Mouse (Mus musculus) intestine, postnatal 0 days (tissue): Measurements from ENCODE around the gene Ltk. TPM values are rescaled to one million over a fixed set of nuclear protein-coding genes. Genes with fewer than 3 reads are reported as not detected.

Source experiments
- ATAC-seq: fragments of 200-750 bp; cut with Nextera tagmentation; 2 replicates; pipeline ENCODE4 v1.8.0; 2017; ENCODE audit warnings: mild to moderate bottlenecking, moderate TSS enrichment, moderate library complexity
- H3K27ac ChIP-seq: fragments of 300-500 bp; sonication (generic); 2 replicates; pipeline ENCODE4 v1.5.1; 2014; ENCODE audit warnings: mild to moderate bottlenecking, low read depth, low read length, moderate library complexity
- H3K27me3 ChIP-seq: fragments of 300-500 bp; sonication (generic); replicated peaks from 2 replicates; pipeline ENCODE4 v1.6.1; 2014; ENCODE audit warnings: low read length, mixed read lengths; ENCODE audit not compliant: control insufficient read depth, insufficient read depth
- H3K36me3 ChIP-seq: fragments of 300-500 bp; sonication (generic); 2 replicates; pipeline ENCODE4 v1.6.1; 2014; ENCODE audit warnings: mild to moderate bottlenecking, moderate library complexity; ENCODE audit not compliant: control insufficient read depth, insufficient read depth
- H3K4me1 ChIP-seq: fragments of 300-500 bp; sonication (generic); replicated peaks from 2 replicates; pipeline ENCODE4 v1.6.1; 2014; ENCODE audit warnings: antibody characterized with exemption, low read length, mixed read lengths; ENCODE audit not compliant: control insufficient read depth, insufficient read depth
- H3K4me2 ChIP-seq: fragments of 300-500 bp; sonication (generic); replicated peaks from 2 replicates; pipeline ENCODE4 v1.6.1; 2014; ENCODE audit warnings: low read depth, mild to moderate bottlenecking, moderate library complexity
- H3K4me3 ChIP-seq: fragments of 300-500 bp; sonication (generic); 2 replicates; pipeline ENCODE4 v1.5.1; 2014; ENCODE audit warnings: low read depth, low read length
- H3K9ac ChIP-seq: fragments of 300-500 bp; sonication (generic); 2 replicates; pipeline ENCODE4 v1.6.1; 2014; ENCODE audit warnings: mild to moderate bottlenecking, low read depth, low read length
- H3K9me3 ChIP-seq: fragments of 300-500 bp; sonication (generic); 2 replicates; pipeline ENCODE4 v1.6.1; 2016; ENCODE audit warnings: mixed run types; ENCODE audit not compliant: control insufficient read depth
- CTCF ChIP-seq: sonication (generic); IDR thresholded peaks from 2 replicates; pipeline ENCODE4 v1.5.1; 2016; ENCODE audit warnings: low read depth, mild to moderate bottlenecking, control low read depth, antibody characterized with exemption, moderate library complexity
- WGBS: fragments of 180-500 bp; shearing (Covaris S2); extraction: QIAGEN DNeasy Blood & Tissue Kit; methylation state at CpG from one replicate; pipeline ENCODE4 v1.1.7; 2014; 5-methylcytosine and 5-hydroxymethylcytosine counted together
- polyA plus RNA-seq: library from polyadenylated mRNA; unstranded; fragments of >200 nt; fragmentation: Nextera tagmentation; extraction: Ambion mirVana; gene quantifications from 2 replicates; pipeline ENCODE4 v1.2.1, GENCODE M21; 2015

The Ltk gene
- polyA plus RNA-seq, 1 experiment from 2014 or later, result 1.5 TPM

- TF ChIP-seq CTCF, result peak; percentile 70
- peak overlapping the region; percentile 64 for H3K4me3 ChIP-seq
- peak overlapping the region; percentile 48; the same call in 1 of the 2 replicates for H3K9ac ChIP-seq
These were observed 14.9 kb downstream of the Ltk start for GRCm38 (mm10) chr2:119745281-119745680.

GRCm38 (mm10) chr2:119744163-119745111, 15.8 kb downstream of the Ltk start:
- H3K4me1 ChIP-seq, result peaks cover 7% of the 10 kb centered on the region; the same call in 1 of the 2 replicates
- WGBS, result 5% methylated on average over 46 of the region's 46 CpGs
- no peaks in the 10 kb centered on the region for H3K36me3 ChIP-seq
- H3K9ac ChIP-seq, result peak overlapping the region; percentile 48
- H3K4me2 ChIP-seq, result peak overlapping the region; percentile 100
- ATAC-seq, result peak; percentile 86
- no peaks in the 10 kb centered on the region for H3K9me3 ChIP-seq
- TF ChIP-seq CTCF, result peak; percentile 50
- peak overlapping the region; percentile 97 for H3K27ac ChIP-seq
- no peaks in the 10 kb centered on the region for H3K27me3 ChIP-seq
- H3K4me3 ChIP-seq, result peak overlapping the region; percentile 64

More at GRCm38 (mm10) chr2:119745281-119745680, 14.9 kb downstream of the Ltk start:
- no peaks in the 10 kb centered on the region for H3K27me3 ChIP-seq
- H3K27ac ChIP-seq, result peak overlapping the region; percentile 97
- H3K9me3 ChIP-seq, result no peaks in the 10 kb centered on the region
- H3K4me2 ChIP-seq, result peak overlapping the region; percentile 100
- ATAC-seq, result no peak
- H3K36me3 ChIP-seq, result no peaks in the 10 kb centered on the region
- WGBS, result 6% methylated on average over 1 of the region's 1 CpGs
- H3K4me1 ChIP-seq, result peaks cover 7% of the 10 kb centered on the region; the same call in 1 of the 2 replicates

GRCm38 (mm10) chr2:119743808-119744162, 16.4 kb downstream of the Ltk start:
- TF ChIP-seq CTCF, result peak; percentile 39
- no peaks in the 10 kb centered on the region for H3K9me3 ChIP-seq
- H3K9ac ChIP-seq, result peak overlapping the region; percentile 48
- H3K4me2 ChIP-seq, result peak overlapping the region; percentile 100
- peak overlapping the region; percentile 97 for H3K27ac ChIP-seq
- no peaks in the 10 kb centered on the region for H3K36me3 ChIP-seq
- peak; percentile 48 for ATAC-seq
- 8% methylated on average over 22 of the region's 22 CpGs for WGBS
- H3K4me3 ChIP-seq, result peak overlapping the region; percentile 64
- peaks cover 7% of the 10 kb centered on the region; the same call in 1 of the 2 replicates for H3K4me1 ChIP-seq
- no peaks in the 10 kb centered on the region for H3K27me3 ChIP-seq

GRCm38 (mm10) chr2:119743176-119743807, 16.9 kb downstream of the Ltk start:
- no peak for ATAC-seq
- Histone ChIP-seq H3K9ac (peak overlapping the region; percentile 65), H3K4me1 (peaks cover 7% of the 10 kb centered on the region; the same call in 1 of the 2 replicates), H3K9me3 (no peaks in the 10 kb centered on the region), H3K4me3 (peak overlapping the region; percentile 64), H3K27me3 (no peaks in the 10 kb centered on the region), H3K4me2 (peak overlapping the region; percentile 100), H3K27ac (peak overlapping the region; percentile 97), H3K36me3 (no peaks in the 10 kb centered on the region)
- 7% methylated on average over 21 of the region's 31 CpGs for WGBS
- TF ChIP-seq CTCF, result no peak

- H3K27ac ChIP-seq, result peak overlapping the region; percentile 97
- no peak for ATAC-seq
These were observed 17.6 kb downstream of the Ltk start for GRCm38 (mm10) chr2:119742461-119743175.

More at GRCm38 (mm10) chr2:119742461-119743175, 17.6 kb downstream of the Ltk start:
- TF ChIP-seq CTCF, result no peak
- peak overlapping the region; percentile 65 for H3K9ac ChIP-seq
- peak overlapping the region; percentile 64 for H3K4me3 ChIP-seq
- no peaks in the 10 kb centered on the region for H3K9me3 ChIP-seq
- peak overlapping the region; percentile 100 for H3K4me2 ChIP-seq
- 1% methylated on average over 53 of the region's 70 CpGs for WGBS
- H3K27me3 ChIP-seq, result no peaks in the 10 kb centered on the region
- peaks cover 7% of the 10 kb centered on the region; the same call in 1 of the 2 replicates for H3K4me1 ChIP-seq
- H3K36me3 ChIP-seq, result no peaks in the 10 kb centered on the region
